Mouse (Mus musculus): Measurements from ENCODE around the gene Bmp5. TPM values are rescaled to one million over a fixed set of nuclear protein-coding genes. Genes with fewer than 3 reads are reported as not detected.
"Not testable (repeated sequence)": the region's sequence is repeated elsewhere in the genome, so short reads cannot be mapped to it uniquely, and the experiment has no call there.

The Bmp5 gene
- polyA plus RNA-seq, 1 experiment from 2014 or later: 11.8 TPM

DNA sequence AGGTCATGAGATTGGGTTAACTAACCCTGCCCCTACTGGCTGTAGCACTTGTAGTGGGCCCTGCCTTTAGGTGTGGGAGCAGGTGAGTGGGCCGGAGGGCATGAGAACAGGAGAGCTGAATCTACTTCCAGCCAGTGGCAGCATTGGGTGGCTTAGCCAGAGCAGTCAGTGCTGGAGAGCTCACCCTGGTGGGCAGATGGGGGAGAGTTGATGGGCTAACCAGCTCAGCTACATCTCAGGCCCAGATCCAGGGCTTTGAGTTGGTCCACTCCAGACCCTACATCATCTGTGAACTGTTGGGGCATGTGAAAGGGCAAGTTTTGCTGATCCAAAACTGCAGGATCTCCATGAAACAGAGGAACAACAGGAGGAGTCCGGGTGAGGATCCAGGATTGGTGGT lies 8.4 kb downstream of the Bmp5 start:
- H3K36me3 ChIP-seq: no peaks in the 10 kb centered on the region
- WGBS: 85% methylated on average over 2 of the region's 2 CpGs
- H3K27ac ChIP-seq (ENCODE audit: poor library complexity, severe bottlenecking): no peak overlapping the region
- no peak overlapping the region for H3K4me3 ChIP-seq
- no peak overlapping the region for H3K9ac ChIP-seq
- H3K4me2 ChIP-seq: no peak overlapping the region
- H3K4me1 ChIP-seq (replicated peaks): peaks cover 10% of the 10 kb centered on the region
- no peaks in the 10 kb centered on the region for H3K9me3 ChIP-seq (replicated peaks)
- no peak for ATAC-seq (ENCODE audit: insufficient number of reproducible peaks, low FRiP score)
- no peaks in the 10 kb centered on the region for H3K27me3 ChIP-seq (replicated peaks)

- no peaks in the 10 kb centered on the region for H3K9me3 ChIP-seq (replicated peaks)
- H3K4me3 ChIP-seq: no peak overlapping the region
- 86% methylated on average over 5 of the region's 5 CpGs for WGBS
- ATAC-seq (ENCODE audit: insufficient number of reproducible peaks, low FRiP score): no peak
- H3K4me2 ChIP-seq: no peak overlapping the region
- peaks cover 6% of the 10 kb centered on the region for H3K4me1 ChIP-seq (replicated peaks)
- no peaks in the 10 kb centered on the region for H3K27me3 ChIP-seq (replicated peaks)
- no peaks in the 10 kb centered on the region for H3K36me3 ChIP-seq
- no peak overlapping the region for H3K9ac ChIP-seq
- no peak overlapping the region for H3K27ac ChIP-seq (ENCODE audit: poor library complexity, severe bottlenecking)
These were observed 10.8 kb downstream of the Bmp5 start for GRCm38 (mm10) chr9:75785959-75786358.

DNA sequence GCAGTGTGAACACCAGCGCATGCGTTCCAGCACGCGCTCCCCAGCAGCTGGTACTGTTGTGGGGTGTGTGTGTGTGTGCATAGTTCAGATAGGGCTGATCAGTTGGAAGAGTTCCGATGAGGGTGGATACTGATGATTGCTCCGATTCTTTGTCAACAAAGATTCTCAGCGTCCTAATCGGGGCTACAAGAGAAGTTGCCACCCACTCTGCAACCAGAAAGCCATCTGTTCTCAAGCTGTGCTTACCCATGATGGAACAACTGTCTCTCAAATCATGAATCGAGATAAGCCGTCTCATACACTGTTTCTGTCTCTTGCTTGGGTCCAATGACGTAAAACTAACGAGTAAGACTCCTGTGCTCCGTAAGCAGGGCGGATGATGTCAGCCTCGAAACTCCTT lies 12.0 kb downstream of the Bmp5 start:
- no peak for ATAC-seq (ENCODE audit: insufficient number of reproducible peaks, low FRiP score)
- Histone ChIP-seq H3K9me3 (replicated peaks) (no peaks in the 10 kb centered on the region), H3K9ac (no peak overlapping the region), H3K4me1 (replicated peaks) (peaks cover 6% of the 10 kb centered on the region; the same call in 1 of the 2 replicates), H3K27ac (ENCODE audit: poor library complexity, severe bottlenecking) (no peak overlapping the region), H3K4me3 (no peak overlapping the region), H3K4me2 (no peak overlapping the region), H3K36me3 (no peaks in the 10 kb centered on the region), H3K27me3 (replicated peaks) (no peaks in the 10 kb centered on the region)
- 73% methylated on average over 15 of the region's 15 CpGs for WGBS

- WGBS: 60% methylated on average over 7 of the region's 7 CpGs
- H3K27ac ChIP-seq (ENCODE audit: poor library complexity, severe bottlenecking): no peak overlapping the region
These were observed 14.8 kb downstream of the Bmp5 start for GRCm38 (mm10) chr9:75789879-75790428.

GRCm38 (mm10) chr9:75804940-75805339 lies 29.8 kb downstream of the Bmp5 start:
- Histone ChIP-seq H3K4me2 (no peak overlapping the region), H3K9ac (no peak overlapping the region), H3K27me3 (replicated peaks) (no peaks in the 10 kb centered on the region), H3K4me3 (no peak overlapping the region), H3K9me3 (replicated peaks) (no peaks in the 10 kb centered on the region), H3K36me3 (no peaks in the 10 kb centered on the region), H3K4me1 (replicated peaks) (peaks cover 3% of the 10 kb centered on the region; the same call in 1 of the 2 replicates), H3K27ac (ENCODE audit: poor library complexity, severe bottlenecking) (no peak overlapping the region)
- no peak for ATAC-seq (ENCODE audit: insufficient number of reproducible peaks, low FRiP score)
- WGBS: 80% methylated on average over 6 of the region's 6 CpGs

More at GRCm38 (mm10) chr9:75789879-75790428, 14.8 kb downstream of the Bmp5 start:
- no peak overlapping the region for H3K4me3 ChIP-seq
- no peaks in the 10 kb centered on the region for H3K36me3 ChIP-seq
- no peaks in the 10 kb centered on the region for H3K9me3 ChIP-seq (replicated peaks)
- ATAC-seq (ENCODE audit: insufficient number of reproducible peaks, low FRiP score): no peak
- H3K9ac ChIP-seq: no peak overlapping the region
- H3K4me2 ChIP-seq: no peak overlapping the region
- H3K4me1 ChIP-seq (replicated peaks): peaks cover 6% of the 10 kb centered on the region; the same call in 1 of the 2 replicates
- no peaks in the 10 kb centered on the region for H3K27me3 ChIP-seq (replicated peaks)

GRCm38 (mm10) chr9:75808179-75808578 lies 33.0 kb downstream of the Bmp5 start:
- 83% methylated on average over 3 of the region's 4 CpGs for WGBS
- H3K4me1 ChIP-seq (replicated peaks); ATAC-seq (ENCODE audit: insufficient number of reproducible peaks, low FRiP score); H3K9me3 ChIP-seq (replicated peaks); H3K36me3 ChIP-seq; H3K27me3 ChIP-seq (replicated peaks); H3K4me2 ChIP-seq; H3K9ac ChIP-seq; H3K27ac ChIP-seq (ENCODE audit: poor library complexity, severe bottlenecking); H3K4me3 ChIP-seq: not testable (repeated sequence)

DNA sequence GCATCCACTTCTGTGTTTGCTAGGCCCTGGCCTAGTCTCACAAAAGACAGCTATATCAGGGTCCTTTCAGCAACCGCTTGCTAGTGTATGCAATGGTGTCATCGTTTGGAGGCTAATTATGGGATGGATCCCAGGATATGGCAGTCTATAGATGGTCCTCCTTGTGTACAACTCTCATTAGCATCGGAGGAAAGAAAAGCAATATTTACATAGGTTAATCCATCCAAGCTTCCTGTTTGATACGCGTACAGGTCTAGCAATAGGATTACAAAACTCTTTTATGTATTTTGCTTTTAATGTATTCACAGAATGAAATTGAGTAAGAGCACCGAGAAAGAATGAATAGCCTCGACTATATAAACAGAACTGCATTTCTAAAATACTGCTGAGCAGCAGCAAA lies 33.5 kb downstream of the Bmp5 start:
- Histone ChIP-seq H3K4me2 (no peak overlapping the region), H3K4me1 (replicated peaks) (0 out of 2 replicates have a peak, but pooled peaks cover 3% of the 10 kb centered on the region), H3K36me3 (no peaks in the 10 kb centered on the region), H3K9me3 (replicated peaks) (no peaks in the 10 kb centered on the region), H3K27me3 (replicated peaks) (no peaks in the 10 kb centered on the region), H3K27ac (ENCODE audit: poor library complexity, severe bottlenecking) (no peak overlapping the region), H3K9ac (no peak overlapping the region), H3K4me3 (no peak overlapping the region)
- no peak for ATAC-seq (ENCODE audit: insufficient number of reproducible peaks, low FRiP score)
- 84% methylated on average over 7 of the region's 7 CpGs for WGBS

GRCm38 (mm10) chr9:75815161-75815560 lies 40.0 kb downstream of the Bmp5 start:
- Histone ChIP-seq H3K9ac (no peak overlapping the region), H3K27ac (ENCODE audit: poor library complexity, severe bottlenecking) (no peak overlapping the region), H3K9me3 (replicated peaks) (no peaks in the 10 kb centered on the region), H3K4me3 (no peak overlapping the region), H3K27me3 (replicated peaks) (no peaks in the 10 kb centered on the region), H3K4me2 (no peak overlapping the region), H3K36me3 (no peaks in the 10 kb centered on the region), H3K4me1 (replicated peaks) (peaks cover 7% of the 10 kb centered on the region)
- WGBS: 88% methylated on average over 1 of the region's 1 CpGs
- ATAC-seq (ENCODE audit: insufficient number of reproducible peaks, low FRiP score): no peak

- no peaks in the 10 kb centered on the region for H3K36me3 ChIP-seq
- no peak overlapping the region for H3K4me3 ChIP-seq
- H3K9ac ChIP-seq: no peak overlapping the region
- H3K9me3 ChIP-seq (replicated peaks): no peaks in the 10 kb centered on the region
- H3K4me2 ChIP-seq: no peak overlapping the region
- no peak overlapping the region for H3K27ac ChIP-seq (ENCODE audit: poor library complexity, severe bottlenecking)
- H3K27me3 ChIP-seq (replicated peaks): no peaks in the 10 kb centered on the region
- 83% methylated on average over 5 of the region's 5 CpGs for WGBS
- H3K4me1 ChIP-seq (replicated peaks): peaks cover 4% of the 10 kb centered on the region
- ATAC-seq (ENCODE audit: insufficient number of reproducible peaks, low FRiP score): no peak
These were observed 43.2 kb downstream of the Bmp5 start for GRCm38 (mm10) chr9:75818400-75818799.

DNA sequence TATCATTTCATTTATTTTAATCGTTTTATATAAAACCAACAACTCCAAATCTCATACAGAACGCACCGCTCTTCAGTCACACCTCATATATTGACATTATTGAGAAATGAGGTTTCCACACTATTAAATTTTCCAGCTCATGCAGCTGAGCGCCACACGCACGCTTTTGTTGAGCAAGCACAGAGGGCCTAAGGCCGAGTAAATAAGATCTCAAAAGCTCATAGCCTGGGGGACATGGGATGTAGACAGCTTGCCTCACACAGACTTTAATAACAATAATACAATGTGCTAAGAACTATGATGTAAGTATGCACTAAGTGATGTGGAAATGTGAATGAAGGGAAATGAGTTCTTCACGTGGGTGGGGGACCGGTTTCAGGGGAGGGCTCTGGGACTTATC lies 57.3 kb downstream of the Bmp5 start:
- Histone ChIP-seq H3K36me3 (no peaks in the 10 kb centered on the region), H3K4me1 (replicated peaks) (peaks cover 7% of the 10 kb centered on the region), H3K4me3 (no peak overlapping the region), H3K9ac (no peak overlapping the region), H3K27ac (ENCODE audit: poor library complexity, severe bottlenecking) (no peak overlapping the region), H3K27me3 (replicated peaks) (no peaks in the 10 kb centered on the region), H3K4me2 (no peak overlapping the region), H3K9me3 (replicated peaks) (no peaks in the 10 kb centered on the region)
- ATAC-seq (ENCODE audit: insufficient number of reproducible peaks, low FRiP score): no peak
- 87% methylated on average over 9 of the region's 9 CpGs for WGBS

DNA sequence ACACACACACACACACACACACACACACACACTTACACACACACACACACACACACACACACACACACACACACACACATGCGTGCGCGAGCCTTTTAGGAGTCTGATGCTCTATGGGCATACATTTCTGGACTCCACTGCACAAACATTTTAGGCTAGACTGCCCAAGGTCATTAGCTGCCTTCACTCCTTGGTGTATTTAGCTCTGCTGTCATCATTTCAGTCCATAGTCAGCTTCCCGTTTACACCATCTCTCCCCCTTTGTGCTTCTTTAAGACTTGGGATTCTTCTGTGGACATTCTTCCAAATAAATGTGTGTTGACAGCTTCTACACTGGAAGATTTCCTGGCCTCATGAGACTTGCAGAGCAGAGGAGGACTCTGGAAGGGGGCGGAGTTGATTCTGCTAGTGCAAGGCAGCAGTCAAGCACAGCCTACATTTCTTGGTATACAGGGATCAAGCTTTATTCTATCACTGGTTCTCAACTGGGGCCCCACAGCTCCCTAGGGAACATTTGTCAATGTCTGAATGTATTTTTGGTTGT lies 58.1 kb downstream of the Bmp5 start:
- Histone ChIP-seq H3K27ac (ENCODE audit: poor library complexity, severe bottlenecking) (no peak overlapping the region), H3K36me3 (no peaks in the 10 kb centered on the region), H3K4me3 (no peak overlapping the region), H3K9ac (no peak overlapping the region), H3K4me1 (replicated peaks) (peaks cover 7% of the 10 kb centered on the region), H3K4me2 (no peak overlapping the region), H3K27me3 (replicated peaks) (no peaks in the 10 kb centered on the region), H3K9me3 (replicated peaks) (no peaks in the 10 kb centered on the region)
- ATAC-seq (ENCODE audit: insufficient number of reproducible peaks, low FRiP score): no peak
- WGBS: 63% methylated on average over 5 of the region's 5 CpGs

- H3K27me3 ChIP-seq (replicated peaks): no peaks in the 10 kb centered on the region
- H3K4me3 ChIP-seq: no peak overlapping the region
- 75% methylated on average over 3 of the region's 3 CpGs for WGBS
- no peaks in the 10 kb centered on the region for H3K9me3 ChIP-seq (replicated peaks)
- ATAC-seq (ENCODE audit: insufficient number of reproducible peaks, low FRiP score): no peak
- H3K27ac ChIP-seq (ENCODE audit: poor library complexity, severe bottlenecking): no peak overlapping the region
- no peaks in the 10 kb centered on the region for H3K36me3 ChIP-seq
- H3K9ac ChIP-seq: no peak overlapping the region
- no peaks in the 10 kb centered on the region for H3K4me1 ChIP-seq (replicated peaks)
- no peak overlapping the region for H3K4me2 ChIP-seq
These were observed 64.3 kb downstream of the Bmp5 start for GRCm38 (mm10) chr9:75839450-75839849.

Data from heart, embryonic 12.5 days (tissue).